Mouse (Mus musculus) gonadal fat pad, adult 2 months (tissue): Measurements from ENCODE around the gene Gm17374. TPM values are rescaled to one million over a fixed set of nuclear protein-coding genes. Genes with fewer than 3 reads are reported as not detected.
"Not testable (repeated sequence)": the region's sequence is repeated elsewhere in the genome, so short reads cannot be mapped to it uniquely, and the experiment has no call there.

Experiments used
- DNase-seq: peaks from one replicate; pipeline ENCODE4 v3.0.0-alpha.2; 2012; ENCODE audit warnings: low read depth
- polyA plus RNA-seq: library from polyadenylated mRNA; depleted of rRNA; stranded (reverse); fragments of >200 nt; gene quantifications from 2 replicates; pipeline ENCODE4 v1.2.3, GENCODE M21; 2012; rRNA removed

Gm17374 gene
- polyA plus RNA-seq: not detected in 2 replicates

GRCm38 (mm10) chr2:140151743-140152142 lies at the start of gene Gm17374:
Gene Gm17374, plus strand, starts transcription at chr2:140152043.
- DNase-seq: not testable (repeated sequence)

DNA sequence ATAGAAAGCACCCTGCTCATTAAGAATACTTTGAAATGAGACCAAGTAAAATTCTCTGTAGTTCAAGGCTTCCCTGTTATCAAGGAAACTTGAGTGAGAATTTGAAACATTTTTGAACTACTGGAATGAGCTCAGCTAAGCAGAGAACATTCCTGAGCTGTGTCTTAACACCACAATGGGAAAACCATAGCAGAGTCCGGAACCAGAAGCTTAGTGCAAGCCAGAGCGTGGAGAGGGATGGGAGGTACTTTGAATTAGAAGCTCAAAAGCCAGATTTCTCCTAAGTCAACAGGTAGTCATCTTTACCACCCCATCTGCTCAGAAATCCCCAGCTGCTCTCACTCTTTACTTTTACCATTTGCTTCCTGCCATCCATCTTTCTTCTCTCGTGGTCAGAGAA lies 46.9 kb upstream of the Gm17374 start:
- DNase-seq: no peak

- DNase-seq: peak; percentile 16
These were observed 44.2 kb upstream of the Gm17374 start for GRCm38 (mm10) chr2:140107641-140108040.

DNA sequence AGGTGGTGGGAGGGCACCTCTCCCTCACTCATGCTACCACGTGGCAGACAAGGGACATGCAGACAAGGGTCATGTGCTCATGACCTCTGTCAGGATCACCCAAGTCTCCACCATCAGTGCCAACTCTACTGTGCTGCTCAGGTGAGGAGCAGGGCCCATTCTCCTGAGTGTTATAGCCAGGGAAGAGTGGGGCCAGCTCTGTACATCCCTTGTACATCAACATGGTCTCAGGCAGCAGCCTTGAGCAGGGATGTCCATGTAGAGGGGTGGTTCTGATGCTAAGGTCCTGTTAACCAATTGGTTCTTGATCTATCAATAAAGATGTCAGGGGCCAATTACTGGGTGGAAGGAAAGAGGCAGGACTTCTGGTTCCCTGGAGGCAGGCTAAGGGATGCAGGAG lies 42.9 kb upstream of the Gm17374 start:
- DNase-seq: no peak

GRCm38 (mm10) chr2:140113851-140114250 lies 38.0 kb upstream of the Gm17374 start:
- no peak for DNase-seq

GRCm38 (mm10) chr2:140125516-140125915 lies 26.3 kb upstream of the Gm17374 start:
- DNase-seq: no peak

DNA sequence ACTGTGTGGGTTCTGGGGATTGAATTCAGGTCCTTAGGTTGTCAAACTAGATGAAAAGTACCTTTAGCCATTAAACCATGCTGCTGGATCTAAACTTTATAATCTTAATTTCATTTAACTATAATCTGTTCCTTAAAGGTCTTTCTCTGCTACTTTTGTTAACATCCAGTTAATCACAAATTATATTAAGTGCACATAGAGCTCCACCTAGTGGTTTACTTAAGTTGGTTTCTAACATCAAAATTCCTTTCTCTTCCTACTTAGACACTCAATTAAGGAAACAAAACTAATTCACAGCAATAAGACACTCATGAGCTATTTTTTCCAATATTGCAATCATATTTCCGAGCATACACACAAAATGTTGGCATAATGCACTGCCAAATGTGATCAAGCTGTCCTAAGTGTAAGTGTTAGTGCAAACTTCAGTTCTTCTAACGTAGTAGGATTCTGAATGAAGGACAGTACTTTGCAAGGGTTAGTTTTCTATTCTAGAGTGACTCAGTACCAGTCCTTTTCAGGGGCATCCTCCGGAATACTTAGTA lies 7.4 kb downstream of the Gm17374 start:
- DNase-seq: no peak

- no peak for DNase-seq
These were observed 11.6 kb downstream of the Gm17374 start for GRCm38 (mm10) chr2:140163351-140163854.

DNA sequence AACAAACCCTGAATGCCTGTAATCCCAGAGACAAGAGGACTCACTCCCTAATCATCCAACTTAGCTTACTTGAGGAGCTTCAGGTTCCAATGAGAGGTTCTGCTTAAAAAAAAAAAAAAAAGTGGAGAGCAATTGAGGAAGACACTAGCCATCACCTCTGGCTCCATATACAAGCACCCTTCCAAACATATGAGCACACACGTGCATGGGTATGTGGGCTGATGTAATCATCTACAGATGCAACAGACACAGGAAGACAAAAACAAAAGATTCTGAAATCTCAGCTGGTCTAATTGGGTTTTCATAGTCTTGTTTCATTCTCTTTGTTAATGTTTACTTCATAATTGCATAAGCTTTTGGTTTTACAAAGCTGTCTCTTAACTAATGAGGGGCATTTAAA lies 17.2 kb downstream of the Gm17374 start:
- DNase-seq: no peak

DNA sequence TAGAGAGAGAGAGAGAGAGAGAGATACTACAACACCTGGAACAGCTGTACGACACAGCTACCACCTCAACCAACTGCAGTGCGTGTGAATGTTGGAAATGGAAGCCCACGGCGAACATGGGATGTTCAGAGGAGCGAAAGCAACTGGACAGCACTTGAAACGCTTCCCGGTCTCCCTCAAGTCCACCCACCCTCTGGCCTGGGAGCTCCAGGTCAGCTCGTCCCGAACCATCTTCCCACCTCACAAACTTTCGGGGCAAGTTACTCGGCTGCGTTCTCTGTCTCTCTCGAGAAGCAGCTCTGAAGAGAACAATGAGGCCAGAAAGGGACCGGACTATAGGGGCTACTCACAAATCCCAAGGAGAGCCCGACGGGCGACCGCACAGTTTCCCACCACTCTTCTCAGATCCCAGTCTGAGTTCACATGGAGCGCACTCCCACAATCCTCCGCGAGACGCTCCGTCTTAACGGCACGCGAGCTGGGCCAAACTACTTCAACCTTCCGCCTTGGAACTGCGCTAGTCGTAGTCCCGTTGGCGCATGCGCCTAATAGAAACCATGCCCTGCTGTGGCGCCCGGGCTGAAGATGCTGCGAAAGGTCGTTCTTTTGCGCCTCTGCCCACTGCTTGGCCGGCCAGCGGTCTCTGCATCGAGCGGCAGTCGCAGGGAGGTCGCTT lies 18.4 kb downstream of the Gm17374 start, which contains the start of the genes Esf1 and Ndufaf5:
TSS of gene Esf1 (minus strand) at position 438 of the 676 bp plus-strand sequence.
TSS of gene Ndufaf5 (plus strand) at position 523 of the 676 bp plus-strand sequence.
- peak; percentile 70 for DNase-seq

DNA sequence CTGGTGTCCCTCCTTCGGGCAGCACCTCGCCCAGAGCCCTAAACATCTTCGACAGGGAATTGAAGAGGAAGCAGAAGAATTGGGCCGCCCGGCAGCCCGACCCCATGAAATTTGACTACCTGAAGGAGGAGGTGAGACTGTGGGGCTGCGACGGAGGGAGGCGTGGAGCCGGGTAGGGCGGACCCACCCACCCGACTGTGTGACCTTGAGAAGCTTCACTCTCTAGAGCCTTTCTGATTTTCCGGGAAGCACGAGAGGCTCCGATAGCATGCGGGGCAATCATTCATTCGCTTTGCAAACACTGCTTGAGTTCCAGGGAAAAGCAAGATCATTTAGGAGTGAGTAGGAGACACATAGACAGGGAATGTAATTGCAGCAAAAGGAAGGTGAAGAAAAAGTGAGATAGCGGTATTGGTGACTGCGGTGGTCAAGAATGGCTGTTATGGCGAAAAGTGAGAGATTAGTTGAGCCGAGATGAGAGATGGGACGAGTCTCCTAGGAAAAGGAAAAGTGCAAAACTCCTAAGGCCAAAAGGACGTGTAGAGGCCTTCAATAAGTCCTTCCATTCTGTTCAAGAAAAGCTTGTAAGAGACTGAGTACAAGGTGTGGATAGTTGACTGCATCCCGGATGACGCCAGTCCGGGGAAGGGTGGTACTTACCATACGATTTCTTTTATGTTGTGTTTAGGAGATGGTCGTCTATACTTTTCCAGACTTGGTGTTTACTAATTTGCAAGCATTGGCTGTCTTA lies 19.1 kb downstream of the Gm17374 start:
- peak; percentile 5 for DNase-seq

DNA sequence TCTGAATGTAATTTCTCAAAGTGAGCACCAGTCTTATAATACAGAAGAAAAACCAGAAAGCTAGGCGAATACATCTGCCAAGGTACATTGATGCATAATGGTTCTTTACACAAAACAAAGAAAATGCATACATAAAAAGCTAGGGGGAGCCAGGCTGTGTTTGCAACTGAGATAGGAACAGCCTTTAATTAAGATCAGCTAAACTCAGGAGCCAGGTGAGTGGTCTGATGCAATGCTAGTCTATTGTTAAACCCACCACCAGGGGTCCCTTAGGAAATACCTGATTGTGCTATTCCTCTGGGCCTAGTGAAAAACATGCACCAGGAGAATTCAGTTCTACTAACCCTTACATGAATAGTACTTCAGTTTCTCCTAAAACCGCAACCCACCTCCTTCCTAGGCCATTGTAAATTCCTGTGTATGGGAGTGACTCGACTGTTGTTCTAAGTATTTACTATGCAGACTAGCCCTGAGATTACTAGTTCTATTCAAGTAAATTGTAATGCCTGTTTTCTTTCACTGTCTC lies 33.9 kb downstream of the Gm17374 start:
- DNase-seq: not testable (repeated sequence)

DNA sequence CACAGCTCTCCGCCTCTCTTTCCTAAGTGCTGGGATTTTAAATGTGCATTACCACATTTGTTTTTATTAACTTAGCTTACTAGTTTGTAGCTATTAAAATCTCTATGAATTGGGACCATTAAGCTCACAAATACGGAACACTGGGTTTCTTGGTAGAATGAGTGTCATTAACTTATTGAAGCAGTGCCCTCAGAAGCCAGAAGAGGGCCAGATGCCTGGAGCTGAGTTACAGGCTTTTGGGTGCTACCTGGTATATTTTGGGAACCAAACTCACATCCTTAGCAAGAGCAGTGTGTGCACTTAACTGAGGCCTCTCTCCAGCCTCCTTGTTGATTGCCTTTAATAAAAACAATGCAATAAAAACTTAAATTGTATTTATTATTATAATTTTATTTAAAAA lies 48.9 kb downstream of the Gm17374 start:
- no peak for DNase-seq

- DNase-seq: peak; percentile 6
These were observed 50.7 kb downstream of the Gm17374 start for GRCm38 (mm10) chr2:140202573-140202972.

Other genes with a start within 250 kb of the Gm17374 start
- 4.0 and 5.6 TPM in 2 replicates for gene Tasp1, start 85.2 kb upstream of the Gm17374 start, polyA plus RNA-seq
- 0.65 and 1.5 TPM in 2 replicates for gene Esf1, start 18.5 kb downstream of the Gm17374 start, polyA plus RNA-seq
- 4.0 and 5.0 TPM in 2 replicates for gene Ndufaf5, start 18.6 kb downstream of the Gm17374 start, polyA plus RNA-seq
- not detected in 2 replicates for gene Sel1l2, start 237.7 kb downstream of the Gm17374 start, polyA plus RNA-seq
- 2.5 and 3.2 TPM in 2 replicates for gene Macrod2, start 243.3 kb downstream of the Gm17374 start, polyA plus RNA-seq